In genomic region chr19:57427756-57428438, GRCm38 (mm10) we compare ENCODE assay signal across 20 mouse cellular contexts. TPM values are rescaled to one million over a fixed set of nuclear protein-coding genes. Genes with fewer than 3 reads are reported as not detected.
DNase-seq lines count a peak whose midpoint lies in the region; ATAC-seq and TF ChIP-seq lines count a peak whose summit lies in the region.
"Had no signal": no experiment of that assay in that cellular context is flagged by ENCODE, and none has a peak within 500 bp of the region (broad histone marks: within the 10 kb centered on the region; RNA-seq: fewer than 3 reads in every experiment).

No protein-coding gene starts in this region.

- peaks cover 16% of the 10 kb centered on the region; the same call in 1 of the 2 replicates for H3K27me3 ChIP-seq in heart, embryonic 10.5 days (ENCODE audit: insufficient read depth, poor library complexity, severe bottlenecking)
- no peaks in the 10 kb centered on the region for H3K27me3 ChIP-seq in lung, postnatal 0 days (replicated peaks; ENCODE audit: insufficient read depth, low read length)
- H3K27me3 ChIP-seq in stomach, embryonic 16.5 days (ENCODE audit: control insufficient read depth, insufficient read depth, low read length): no peaks in the 10 kb centered on the region
- no peaks in the 10 kb centered on the region for H3K27me3 ChIP-seq in stomach, postnatal 0 days (ENCODE audit: control insufficient read depth, insufficient read depth, low read length)
- H3K27me3 ChIP-seq: embryonic facial prominence, embryonic 13.5 days; embryonic facial prominence, embryonic 15.5 days; forebrain, embryonic 12.5 days had no signal

- no peaks in the 10 kb centered on the region for H3K9me3 ChIP-seq in heart, embryonic 10.5 days
- H3K9me3 ChIP-seq in lung, postnatal 0 days (ENCODE audit: low read length): no peaks in the 10 kb centered on the region
- H3K9me3 ChIP-seq in stomach, embryonic 16.5 days (replicated peaks; ENCODE audit: control insufficient read depth, low read length): no peaks in the 10 kb centered on the region
- H3K9me3 ChIP-seq in stomach, postnatal 0 days (ENCODE audit: control insufficient read depth, low read length): no peaks in the 10 kb centered on the region
- H3K9me3 ChIP-seq: embryonic facial prominence, embryonic 13.5 days; embryonic facial prominence, embryonic 15.5 days; forebrain, embryonic 10.5 days; forebrain, embryonic 12.5 days had no signal

- DNase-seq in heart, adult 11 months: peak; percentile 76
- no peak for DNase-seq in heart, embryonic 10.5 days (ENCODE audit: low spot score)
- DNase-seq in lung, postnatal 0 days (ENCODE audit: low spot score): no peak
- no peak for DNase-seq in lung, postnatal 14 days
- peak; percentile 59 for DNase-seq in stomach, postnatal 0 days (ENCODE audit: low spot score)
- DNase-seq in embryo, embryonic 9.5 days (ENCODE audit: extremely low spot score): no peak
- DNase-seq: adrenal gland, adult 8-10 months; adrenal gland, postnatal 14 days; adrenal gland, postnatal 36 days; cerebellum, adult 11-12 months; cerebellum, adult 2 months; cerebellum, adult 9-10 months had no signal

- WGBS in heart, embryonic 10.5 days: 75% methylated on average over 14 of the region's 14 CpGs
- 75% methylated on average over 14 of the region's 14 CpGs for WGBS in lung, postnatal 0 days
- 74% methylated on average over 14 of the region's 14 CpGs for WGBS in stomach, embryonic 16.5 days
- WGBS in stomach, postnatal 0 days: 72% methylated on average over 14 of the region's 14 CpGs

- H3K27ac ChIP-seq in heart, embryonic 10.5 days: no peak overlapping the region
- H3K27ac ChIP-seq in lung, postnatal 0 days (ENCODE audit: low read length): no peak overlapping the region
- H3K27ac ChIP-seq in stomach, embryonic 16.5 days (ENCODE audit: low read length): no peak overlapping the region
- H3K27ac ChIP-seq in stomach, postnatal 0 days (replicated peaks): no peak overlapping the region
- H3K27ac ChIP-seq: embryonic facial prominence, embryonic 13.5 days; embryonic facial prominence, embryonic 15.5 days; forebrain, embryonic 10.5 days; forebrain, embryonic 12.5 days had no signal

- H3K36me3 ChIP-seq in heart, embryonic 10.5 days: no peaks in the 10 kb centered on the region
- H3K36me3 ChIP-seq in lung, postnatal 0 days (ENCODE audit: insufficient read depth, low read length): no peaks in the 10 kb centered on the region
- H3K36me3 ChIP-seq in stomach, embryonic 16.5 days (ENCODE audit: control insufficient read depth, insufficient read depth, low read length): no peaks in the 10 kb centered on the region
- H3K36me3 ChIP-seq in stomach, postnatal 0 days (ENCODE audit: control insufficient read depth, insufficient read depth, low read length): no peaks in the 10 kb centered on the region
- H3K36me3 ChIP-seq: embryonic facial prominence, embryonic 13.5 days; embryonic facial prominence, embryonic 15.5 days; forebrain, embryonic 10.5 days; forebrain, embryonic 12.5 days had no signal

- no peak overlapping the region for H3K9ac ChIP-seq in lung, postnatal 0 days (replicated peaks; ENCODE audit: low read depth)
- no peak overlapping the region for H3K9ac ChIP-seq in stomach, embryonic 16.5 days (ENCODE audit: low read length)
- H3K9ac ChIP-seq in stomach, postnatal 0 days (ENCODE audit: low read length): no peak overlapping the region
- H3K9ac ChIP-seq: embryonic facial prominence, embryonic 13.5 days; embryonic facial prominence, embryonic 15.5 days; forebrain, embryonic 12.5 days had no signal

- ATAC-seq in lung, postnatal 0 days: peak; percentile 40; the same call in 1 of the 2 replicates
- ATAC-seq in stomach, embryonic 16.5 days (ENCODE audit: insufficient read depth, low FRiP score): peak; percentile 72; the same call in 1 of the 2 replicates
- ATAC-seq in stomach, postnatal 0 days (ENCODE audit: low FRiP score, low TSS enrichment): peak; percentile 87
- ATAC-seq: forebrain, embryonic 14.5 days; forebrain, embryonic 16.5 days had no signal

- no peak overlapping the region for H3K4me3 ChIP-seq in heart, embryonic 10.5 days
- no peak overlapping the region for H3K4me3 ChIP-seq in lung, postnatal 0 days (ENCODE audit: low read depth, low read length)
- no peak overlapping the region for H3K4me3 ChIP-seq in stomach, embryonic 16.5 days (replicated peaks; ENCODE audit: low read length)
- no peak overlapping the region for H3K4me3 ChIP-seq in stomach, postnatal 0 days (ENCODE audit: low read depth, low read length)
- H3K4me3 ChIP-seq: embryonic facial prominence, embryonic 13.5 days; embryonic facial prominence, embryonic 15.5 days; erythroblast, embryonic 14.5 days; forebrain, embryonic 10.5 days; forebrain, embryonic 12.5 days had no signal

- no peak overlapping the region for H3K4me2 ChIP-seq in lung, postnatal 0 days (replicated peaks; ENCODE audit: low read depth, low read length)
- no peak overlapping the region for H3K4me2 ChIP-seq in stomach, embryonic 16.5 days (ENCODE audit: low read depth, low read length)
- no peak overlapping the region for H3K4me2 ChIP-seq in stomach, postnatal 0 days (replicated peaks; ENCODE audit: low read depth)
- H3K4me2 ChIP-seq: embryonic facial prominence, embryonic 13.5 days; embryonic facial prominence, embryonic 15.5 days; forebrain, embryonic 12.5 days had no signal

- TF ChIP-seq CTCF in lung, postnatal 0 days (IDR thresholded peaks at IDR 0.05): no peak
- TF ChIP-seq CTCF in stomach, postnatal 0 days (IDR thresholded peaks at IDR 0.05; ENCODE audit: low read depth): no peak

- peaks cover 11% of the 10 kb centered on the region for H3K4me1 ChIP-seq in heart, embryonic 10.5 days
- no peaks in the 10 kb centered on the region for H3K4me1 ChIP-seq in lung, postnatal 0 days (ENCODE audit: insufficient read depth, low read depth, low read length)
- H3K4me1 ChIP-seq in stomach, embryonic 16.5 days (ENCODE audit: control insufficient read depth, insufficient read depth, low read length): no peaks in the 10 kb centered on the region
- H3K4me1 ChIP-seq in stomach, postnatal 0 days (replicated peaks; ENCODE audit: control insufficient read depth, insufficient read depth): no peaks in the 10 kb centered on the region

- TF ChIP-seq EP300 in lung, postnatal 0 days (IDR thresholded peaks at IDR 0.05): no peak
- no peak for TF ChIP-seq EP300 in stomach, postnatal 0 days (optimal IDR thresholded peaks at IDR 0.05)

RNA-seq across cellular contexts. Expression of gene Trub1, which starts 24.8 kb away (rescaled TPM):
- polyA plus RNA-seq in heart, embryonic 10.5 days (2016; fragmentation: Nextera tagmentation; extraction: Ambion mirVana): 16.9 and 21.5 TPM in 2 replicates
- 8.5 and 9.0 TPM in 2 replicates for polyA plus RNA-seq in lung, postnatal 0 days (2015; fragmentation: Nextera tagmentation; extraction: Ambion mirVana)
- 24.7 and 25.8 TPM in 2 replicates for polyA plus RNA-seq in stomach, embryonic 16.5 days (2015; fragmentation: Nextera tagmentation; extraction: Ambion mirVana)
- polyA plus RNA-seq in stomach, postnatal 0 days (2015; fragmentation: Nextera tagmentation; extraction: Ambion mirVana): 12.1 and 15.1 TPM in 2 replicates

Comparison
In these comparisons a context has a peak if more than half of its experiments do, and no peak if none do; other contexts are left out.
1. DNase-seq: peak in heart, adult 11 months (single experiment) and stomach, postnatal 0 days (single experiment); none in heart, embryonic 10.5 days (single experiment), lung, postnatal 0 days (single experiment), lung, postnatal 14 days (single experiment) and embryo, embryonic 9.5 days (single experiment).
2. Peak in every context shown above with its lines, with median percentiles within 50 percentile points of each other: ATAC-seq.